Mouse (Mus musculus): ENCODE measurements around the gene Efcab2. TPM values are rescaled to one million over a fixed set of nuclear protein-coding genes. Genes with fewer than 3 reads are reported as not detected.

Gene Efcab2
- polyA plus RNA-seq, 1 experiment: 0.04 TPM

DNA sequence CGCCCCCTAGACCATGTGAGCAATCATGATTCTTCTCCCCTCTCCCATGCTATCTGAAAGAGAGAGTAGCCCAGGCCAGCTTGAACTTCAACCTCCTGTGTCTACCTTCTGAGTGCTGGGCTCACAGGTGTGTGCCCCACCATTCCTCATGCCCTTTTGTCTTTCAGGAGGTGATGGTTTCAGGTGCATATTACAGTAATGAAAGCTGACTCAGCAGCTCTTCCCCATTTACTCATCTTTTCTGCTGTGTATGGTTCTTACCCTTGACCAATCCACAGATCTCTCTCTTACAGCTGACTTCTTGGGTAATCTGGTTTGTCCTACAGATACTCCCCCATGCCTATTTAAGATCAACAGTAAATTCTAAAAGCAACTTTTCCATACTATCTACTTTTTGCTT lies 26.7 kb upstream of the Efcab2 start:
- no peak for TF ChIP-seq CTCF (IDR thresholded peaks at IDR 0.05; ENCODE audit: extremely low read depth, insufficient read length, insufficient replicate concordance, low read depth, low read length)
- TF ChIP-seq POLR2A (IDR thresholded peaks at IDR 0.05; ENCODE audit: low read depth, low read length): no peak
- Histone ChIP-seq H3K27me3 (ENCODE audit: control insufficient read depth, insufficient read depth, low read length) (no peaks in the 10 kb centered on the region; the same call in 1 of the 2 replicates), H3K36me3 (ENCODE audit: control insufficient read depth, insufficient read depth, low read length) (no peaks in the 10 kb centered on the region), H3K4me3 (ENCODE audit: low read depth, low read length) (no peak overlapping the region), H3K4me1 (ENCODE audit: control insufficient read depth, insufficient read depth, insufficient read length, low read length) (no peaks in the 10 kb centered on the region), H3K27ac (ENCODE audit: insufficient read depth, low read depth, low read length) (no peak overlapping the region)
- 97% methylated on average over 1 of the region's 1 CpGs for WGBS

DNA sequence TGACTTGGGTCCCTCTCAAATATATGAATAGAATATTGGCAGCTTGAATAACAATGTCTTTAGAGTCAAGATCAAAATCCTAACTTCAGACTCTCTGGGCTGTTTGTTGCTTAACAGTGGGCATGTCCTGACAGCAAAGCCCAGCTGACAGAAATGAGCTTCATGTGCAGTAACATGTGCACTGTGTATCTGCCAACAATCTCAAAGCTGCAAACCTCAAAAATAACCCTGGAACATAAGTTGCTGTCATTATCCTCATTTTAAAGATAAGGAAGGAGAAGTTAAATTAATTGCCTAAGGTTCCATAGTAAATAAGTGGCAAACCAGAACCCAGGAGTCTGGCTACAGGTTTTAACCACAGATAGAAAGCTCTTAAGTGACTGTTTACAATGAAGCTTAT lies 23.7 kb upstream of the Efcab2 start:
- H3K36me3 ChIP-seq (ENCODE audit: control insufficient read depth, insufficient read depth, low read length): no peaks in the 10 kb centered on the region
- no peak overlapping the region for H3K27ac ChIP-seq (ENCODE audit: insufficient read depth, low read depth, low read length)
- no peak overlapping the region for H3K4me3 ChIP-seq (ENCODE audit: low read depth, low read length)
- H3K27me3 ChIP-seq (ENCODE audit: control insufficient read depth, insufficient read depth, low read length): no peaks in the 10 kb centered on the region; the same call in 1 of the 2 replicates
- TF ChIP-seq CTCF (IDR thresholded peaks at IDR 0.05; ENCODE audit: extremely low read depth, insufficient read length, insufficient replicate concordance, low read depth, low read length) (no peak), POLR2A (IDR thresholded peaks at IDR 0.05; ENCODE audit: low read depth, low read length) (no peak)
- H3K4me1 ChIP-seq (ENCODE audit: control insufficient read depth, insufficient read depth, insufficient read length, low read length): no peaks in the 10 kb centered on the region

DNA sequence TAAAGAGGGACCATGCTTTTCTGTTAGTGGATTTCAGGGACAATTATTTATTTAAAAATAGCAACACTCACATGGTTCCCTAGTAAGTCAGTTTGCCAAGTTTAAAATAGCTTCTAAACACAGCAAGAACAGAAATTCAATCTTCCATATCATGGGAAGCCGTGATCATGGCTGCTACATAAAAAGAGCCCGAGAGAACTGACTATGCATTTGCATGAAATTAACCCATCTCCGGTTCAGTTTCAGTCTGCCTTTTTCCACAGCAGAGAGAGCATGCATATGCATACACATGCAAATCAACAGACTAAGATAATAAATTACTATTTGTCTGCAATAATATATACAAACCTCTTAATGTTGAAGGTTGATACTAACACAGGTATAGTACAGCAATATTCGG lies 17.1 kb upstream of the Efcab2 start:
- 81% methylated on average over 4 of the region's 4 CpGs for WGBS
- Histone ChIP-seq H3K4me3 (ENCODE audit: low read depth, low read length) (no peak overlapping the region), H3K27me3 (ENCODE audit: control insufficient read depth, insufficient read depth, low read length) (no peaks in the 10 kb centered on the region), H3K36me3 (ENCODE audit: control insufficient read depth, insufficient read depth, low read length) (no peaks in the 10 kb centered on the region), H3K4me1 (ENCODE audit: control insufficient read depth, insufficient read depth, insufficient read length, low read length) (no peaks in the 10 kb centered on the region), H3K27ac (ENCODE audit: insufficient read depth, low read depth, low read length) (no peak overlapping the region)
- no peak for TF ChIP-seq CTCF (IDR thresholded peaks at IDR 0.05; ENCODE audit: extremely low read depth, insufficient read length, insufficient replicate concordance, low read depth, low read length)
- TF ChIP-seq POLR2A (IDR thresholded peaks at IDR 0.05; ENCODE audit: low read depth, low read length): no peak

DNA sequence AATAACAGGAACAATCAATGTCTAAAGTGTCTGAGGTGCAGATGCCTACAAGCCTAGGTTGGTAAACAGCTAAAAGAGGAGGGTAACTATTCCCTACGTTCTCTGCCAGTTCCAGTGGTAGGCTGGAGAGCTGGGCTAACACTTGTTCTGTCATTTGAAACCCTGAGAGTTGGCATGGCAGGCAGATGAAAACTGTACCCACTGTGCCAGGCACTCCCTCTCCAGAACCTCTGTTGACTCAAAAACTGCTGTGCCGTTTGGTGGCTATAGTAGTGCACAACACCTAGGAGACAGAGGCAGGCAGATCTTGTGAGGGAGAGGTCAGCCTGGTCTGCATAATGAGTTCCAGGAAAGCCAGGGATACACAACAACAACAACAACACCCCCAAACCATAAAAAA lies 16.5 kb upstream of the Efcab2 start:
- H3K27ac ChIP-seq (ENCODE audit: insufficient read depth, low read depth, low read length): no peak overlapping the region
- no peaks in the 10 kb centered on the region for H3K36me3 ChIP-seq (ENCODE audit: control insufficient read depth, insufficient read depth, low read length)
- no peaks in the 10 kb centered on the region for H3K27me3 ChIP-seq (ENCODE audit: control insufficient read depth, insufficient read depth, low read length)
- no peaks in the 10 kb centered on the region for H3K4me1 ChIP-seq (ENCODE audit: control insufficient read depth, insufficient read depth, insufficient read length, low read length)
- TF ChIP-seq CTCF (IDR thresholded peaks at IDR 0.05; ENCODE audit: extremely low read depth, insufficient read length, insufficient replicate concordance, low read depth, low read length) (no peak), POLR2A (IDR thresholded peaks at IDR 0.05; ENCODE audit: low read depth, low read length) (no peak)
- 64% methylated on average over 2 of the region's 2 CpGs for WGBS
- no peak overlapping the region for H3K4me3 ChIP-seq (ENCODE audit: low read depth, low read length)

DNA sequence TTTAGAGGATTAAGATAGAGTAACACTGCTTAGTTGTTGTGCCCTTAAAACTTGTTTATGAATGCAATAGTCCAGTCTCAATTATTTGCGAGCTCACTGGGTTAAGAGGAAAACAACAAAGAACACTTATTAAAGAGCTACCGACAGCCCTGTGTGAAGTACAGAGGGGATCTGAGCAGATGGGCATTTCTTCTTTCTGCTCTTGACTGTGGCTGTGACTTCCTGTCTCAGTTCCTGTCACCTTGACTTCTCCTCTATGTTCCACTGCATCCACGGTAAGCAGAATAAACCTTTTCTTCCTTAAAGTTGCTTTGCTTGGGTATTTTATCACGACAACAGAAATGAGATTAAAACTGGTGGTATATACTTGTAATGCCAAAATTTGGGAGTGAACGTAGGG lies 12.9 kb upstream of the Efcab2 start:
- Histone ChIP-seq H3K4me1 (ENCODE audit: control insufficient read depth, insufficient read depth, insufficient read length, low read length) (no peaks in the 10 kb centered on the region), H3K27ac (ENCODE audit: insufficient read depth, low read depth, low read length) (no peak overlapping the region), H3K27me3 (ENCODE audit: control insufficient read depth, insufficient read depth, low read length) (no peaks in the 10 kb centered on the region), H3K36me3 (ENCODE audit: control insufficient read depth, insufficient read depth, low read length) (no peaks in the 10 kb centered on the region), H3K4me3 (ENCODE audit: low read depth, low read length) (no peak overlapping the region)
- TF ChIP-seq POLR2A (IDR thresholded peaks at IDR 0.05; ENCODE audit: low read depth, low read length) (no peak), CTCF (IDR thresholded peaks at IDR 0.05; ENCODE audit: extremely low read depth, insufficient read length, insufficient replicate concordance, low read depth, low read length) (no peak)
- 73% methylated on average over 5 of the region's 5 CpGs for WGBS

DNA sequence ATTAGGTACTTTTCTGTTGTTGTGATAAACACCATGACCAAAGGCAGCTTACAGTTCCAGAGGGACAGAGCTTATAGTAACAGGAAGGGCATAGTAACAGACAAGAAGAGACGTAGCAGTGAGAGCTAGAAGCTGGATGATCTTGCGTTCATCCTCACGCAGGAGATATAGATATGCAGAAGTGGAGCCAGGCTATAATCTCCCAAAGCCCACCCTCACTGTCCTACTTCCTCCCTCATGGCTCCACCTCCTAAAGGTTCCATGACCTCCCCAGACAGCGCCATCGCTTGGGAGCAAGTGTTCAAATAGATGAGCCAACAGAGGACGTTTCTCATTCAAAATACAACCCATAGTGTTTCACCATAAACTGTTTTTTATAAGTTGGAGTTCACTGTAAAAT lies 10.8 kb upstream of the Efcab2 start:
- Histone ChIP-seq H3K4me3 (ENCODE audit: low read depth, low read length) (no peak overlapping the region), H3K36me3 (ENCODE audit: control insufficient read depth, insufficient read depth, low read length) (no peaks in the 10 kb centered on the region), H3K27me3 (ENCODE audit: control insufficient read depth, insufficient read depth, low read length) (no peaks in the 10 kb centered on the region), H3K27ac (ENCODE audit: insufficient read depth, low read depth, low read length) (no peak overlapping the region), H3K4me1 (ENCODE audit: control insufficient read depth, insufficient read depth, insufficient read length, low read length) (no peaks in the 10 kb centered on the region)
- TF ChIP-seq POLR2A (IDR thresholded peaks at IDR 0.05; ENCODE audit: low read depth, low read length) (no peak), CTCF (IDR thresholded peaks at IDR 0.05; ENCODE audit: extremely low read depth, insufficient read length, insufficient replicate concordance, low read depth, low read length) (no peak)
- WGBS: 85% methylated on average over 6 of the region's 6 CpGs

DNA sequence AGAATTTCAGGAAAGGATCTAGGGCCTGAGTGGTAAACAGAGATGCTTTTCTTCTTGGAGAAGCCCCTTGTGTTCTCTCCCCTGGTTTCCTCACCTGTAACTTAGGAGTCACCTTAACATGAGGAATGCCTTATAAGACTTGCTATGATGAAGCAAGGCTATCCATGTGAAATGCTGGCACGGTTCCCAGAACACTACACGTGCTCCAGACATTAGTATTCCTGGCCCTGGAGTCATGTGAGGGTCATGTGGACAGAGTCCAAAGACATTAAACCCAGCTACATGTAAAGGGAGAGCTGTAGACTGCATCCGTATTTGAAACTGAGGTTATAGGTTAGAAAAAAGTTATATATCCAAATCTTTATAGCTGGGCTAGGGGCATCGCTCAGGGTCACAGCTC lies 9.5 kb upstream of the Efcab2 start:
- 30% methylated on average over 4 of the region's 4 CpGs for WGBS
- Histone ChIP-seq H3K27me3 (ENCODE audit: control insufficient read depth, insufficient read depth, low read length) (no peaks in the 10 kb centered on the region), H3K4me3 (ENCODE audit: low read depth, low read length) (no peak overlapping the region), H3K27ac (ENCODE audit: insufficient read depth, low read depth, low read length) (no peak overlapping the region), H3K36me3 (ENCODE audit: control insufficient read depth, insufficient read depth, low read length) (no peaks in the 10 kb centered on the region), H3K4me1 (ENCODE audit: control insufficient read depth, insufficient read depth, insufficient read length, low read length) (no peaks in the 10 kb centered on the region)
- TF ChIP-seq CTCF (IDR thresholded peaks at IDR 0.05; ENCODE audit: extremely low read depth, insufficient read length, insufficient replicate concordance, low read depth, low read length) (no peak), POLR2A (IDR thresholded peaks at IDR 0.05; ENCODE audit: low read depth, low read length) (no peak)

DNA sequence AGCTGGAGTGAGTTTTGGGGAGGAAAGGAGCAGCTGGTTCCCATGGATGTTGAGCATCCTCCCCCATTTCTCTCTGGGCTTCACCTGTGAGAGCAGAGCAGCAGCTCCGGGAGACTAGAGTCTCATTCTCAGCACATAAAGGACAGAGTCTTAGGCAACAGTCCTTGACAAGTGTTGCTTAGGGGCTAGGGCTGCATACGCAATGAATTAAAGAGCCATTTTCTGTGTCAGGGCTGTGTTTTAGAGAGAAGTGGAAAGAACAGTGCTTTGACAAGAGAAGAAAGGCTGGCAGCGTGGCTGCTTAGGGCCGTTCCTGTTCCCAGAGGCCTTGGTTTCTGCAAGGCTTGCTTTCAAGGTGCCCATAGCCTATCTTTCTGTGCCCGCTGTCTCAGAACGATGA lies 6.0 kb upstream of the Efcab2 start:
- H3K27me3 ChIP-seq (ENCODE audit: control insufficient read depth, insufficient read depth, low read length): no peaks in the 10 kb centered on the region
- H3K27ac ChIP-seq (ENCODE audit: insufficient read depth, low read depth, low read length): no peak overlapping the region
- no peak overlapping the region for H3K4me3 ChIP-seq (ENCODE audit: low read depth, low read length)
- WGBS: 91% methylated on average over 6 of the region's 6 CpGs
- no peak for TF ChIP-seq CTCF (IDR thresholded peaks at IDR 0.05; ENCODE audit: extremely low read depth, insufficient read length, insufficient replicate concordance, low read depth, low read length)
- TF ChIP-seq POLR2A (IDR thresholded peaks at IDR 0.05; ENCODE audit: low read depth, low read length): no peak
- H3K4me1 ChIP-seq (ENCODE audit: control insufficient read depth, insufficient read depth, insufficient read length, low read length): no peaks in the 10 kb centered on the region
- no peaks in the 10 kb centered on the region for H3K36me3 ChIP-seq (ENCODE audit: control insufficient read depth, insufficient read depth, low read length)
